Mouse (Mus musculus): ENCODE results near the gene Cd6.
A peak's percentile ranks its signal among the peaks of the same experiment; 100 is the strongest.

Cd6 gene

DNA sequence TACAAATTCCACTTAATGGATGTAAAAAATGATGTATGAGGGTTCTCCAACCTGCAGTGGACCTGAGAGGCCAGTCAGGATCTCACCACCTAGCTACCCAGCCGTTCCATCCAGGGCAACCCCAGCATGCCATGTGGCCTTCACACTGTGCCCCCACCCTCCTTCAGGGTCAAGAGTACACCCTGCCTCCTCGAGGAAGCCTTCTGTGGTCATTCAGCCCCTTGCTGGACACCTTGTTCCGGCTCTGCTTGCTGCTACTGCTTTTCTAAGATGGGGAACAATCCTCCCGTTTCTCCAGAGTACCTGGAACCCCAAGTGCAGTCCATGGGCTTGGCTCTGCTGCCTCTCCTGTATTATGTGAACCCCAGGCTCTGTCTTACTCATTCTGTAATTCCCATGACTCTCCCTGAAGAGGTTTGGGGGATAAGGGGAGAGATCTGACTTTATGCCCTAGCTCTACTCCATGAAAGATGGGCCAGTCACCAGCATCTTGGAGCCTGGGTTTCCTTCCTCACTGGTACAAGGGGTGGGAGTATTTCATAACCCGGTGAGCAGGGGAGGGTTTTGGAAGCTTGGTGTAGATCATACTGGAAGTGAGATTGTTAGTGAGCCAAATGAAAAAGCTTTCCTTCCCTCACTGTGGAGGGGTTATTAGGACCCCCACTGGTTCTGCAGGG is 38.2 kb upstream of the Cd6 start:
- H3K9me3 ChIP-seq (ENCODE audit: low read length) = no peaks in the 10 kb centered on the region
- H3K4me3 ChIP-seq (replicated peaks; ENCODE audit: low read length) = peak overlapping the region; percentile 87
- TF ChIP-seq POU5F1 (IDR thresholded peaks at IDR 0.05; ENCODE audit: borderline replicate concordance, low read length) = no peak
- TF ChIP-seq CTCF (conservative IDR thresholded peaks at IDR 0.05; ENCODE audit: low read length) = no peak
- no peak for TF ChIP-seq NANOG (IDR thresholded peaks at IDR 0.05; ENCODE audit: borderline replicate concordance, low read length)
- peaks cover 34% of the 10 kb centered on the region for H3K27me3 ChIP-seq (ENCODE audit: insufficient read depth, low read length)
- peaks cover 29% of the 10 kb centered on the region for H3K4me1 ChIP-seq (replicated peaks; ENCODE audit: low read depth, low read length)
- H3K36me3 ChIP-seq (ENCODE audit: insufficient read depth, low read length) = peaks cover 55% of the 10 kb centered on the region

DNA sequence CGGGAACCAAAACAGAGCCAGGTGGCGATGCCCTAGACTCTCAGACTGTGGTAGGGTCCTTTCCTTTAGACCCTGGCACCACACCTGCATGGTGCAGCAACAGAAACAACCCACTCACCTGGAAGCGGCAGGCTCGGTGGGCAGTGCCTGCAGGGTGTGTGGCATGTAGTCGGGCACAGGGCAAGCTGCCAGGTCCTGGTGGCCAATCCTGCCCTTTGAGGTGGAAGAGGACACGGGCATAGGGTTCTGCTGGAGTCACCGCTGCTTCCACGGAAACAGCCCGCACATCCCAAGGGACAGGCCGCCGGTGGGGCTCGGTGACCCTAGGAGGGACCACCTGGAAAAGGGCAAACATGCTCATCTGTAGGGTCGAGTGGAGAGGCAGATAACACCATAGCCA is 36.5 kb upstream of the Cd6 start:
- Histone ChIP-seq H3K9me3 (ENCODE audit: low read length) (no peaks in the 10 kb centered on the region), H3K36me3 (ENCODE audit: insufficient read depth, low read length) (peaks cover 51% of the 10 kb centered on the region), H3K4me1 (replicated peaks; ENCODE audit: low read depth, low read length) (peaks cover 27% of the 10 kb centered on the region), H3K27me3 (ENCODE audit: insufficient read depth, low read length) (peaks cover 34% of the 10 kb centered on the region), H3K4me3 (replicated peaks; ENCODE audit: low read length) (no peak overlapping the region)
- TF ChIP-seq NANOG (IDR thresholded peaks at IDR 0.05; ENCODE audit: borderline replicate concordance, low read length) = no peak

- Histone ChIP-seq H3K4me3 (replicated peaks; ENCODE audit: low read length) (peak overlapping the region; percentile 69), H3K9me3 (ENCODE audit: low read length) (no peaks in the 10 kb centered on the region), H3K4me1 (replicated peaks; ENCODE audit: low read depth, low read length) (peaks cover 33% of the 10 kb centered on the region), H3K27me3 (ENCODE audit: insufficient read depth, low read length) (peaks cover 40% of the 10 kb centered on the region), H3K36me3 (ENCODE audit: insufficient read depth, low read length) (peaks cover 42% of the 10 kb centered on the region)
- no peak for TF ChIP-seq NANOG (IDR thresholded peaks at IDR 0.05; ENCODE audit: borderline replicate concordance, low read length)
- peak; percentile 55 for TF ChIP-seq CTCF (conservative IDR thresholded peaks at IDR 0.05; ENCODE audit: low read length)
- TF ChIP-seq POU5F1 (IDR thresholded peaks at IDR 0.05; ENCODE audit: borderline replicate concordance, low read length) = no peak
Observed at GRCm38 (mm10) chr19:10860072-10860497, 30.2 kb upstream of the Cd6 start.

DNA sequence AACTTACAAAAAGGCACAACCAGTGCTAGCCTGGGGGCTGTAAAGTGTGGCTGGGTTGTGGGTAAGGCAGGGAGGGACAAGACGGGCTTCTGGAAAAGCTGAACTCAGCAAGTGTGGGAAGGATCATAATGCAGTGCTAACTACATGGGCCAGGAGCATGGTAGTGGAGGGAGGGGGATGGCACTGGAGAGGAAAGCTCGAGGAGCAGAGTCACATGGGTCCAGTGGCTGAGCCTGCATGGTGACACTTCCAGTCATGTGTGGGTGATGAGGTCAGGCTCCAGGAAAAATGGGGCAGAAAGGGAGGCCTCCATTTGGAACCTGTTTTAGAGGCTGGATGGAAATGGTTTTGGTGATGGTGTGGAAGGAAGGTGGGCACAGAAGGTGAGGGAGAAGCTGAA is 26.7 kb upstream of the Cd6 start:
- H3K4me1 ChIP-seq (replicated peaks; ENCODE audit: low read depth, low read length) = peaks cover 33% of the 10 kb centered on the region
- H3K4me3 ChIP-seq (replicated peaks; ENCODE audit: low read length) = no peak overlapping the region
- H3K9me3 ChIP-seq (ENCODE audit: low read length) = no peaks in the 10 kb centered on the region
- H3K27me3 ChIP-seq (ENCODE audit: insufficient read depth, low read length) = peaks cover 70% of the 10 kb centered on the region
- H3K36me3 ChIP-seq (ENCODE audit: insufficient read depth, low read length) = peaks cover 9% of the 10 kb centered on the region
- TF ChIP-seq POU5F1 (IDR thresholded peaks at IDR 0.05; ENCODE audit: borderline replicate concordance, low read length) (no peak), NANOG (IDR thresholded peaks at IDR 0.05; ENCODE audit: borderline replicate concordance, low read length) (no peak), CTCF (conservative IDR thresholded peaks at IDR 0.05; ENCODE audit: low read length) (no peak)

- Histone ChIP-seq H3K27me3 (ENCODE audit: insufficient read depth, low read length) (peaks cover 76% of the 10 kb centered on the region), H3K4me3 (replicated peaks; ENCODE audit: low read length) (no peak overlapping the region), H3K9me3 (ENCODE audit: low read length) (no peaks in the 10 kb centered on the region), H3K4me1 (replicated peaks; ENCODE audit: low read depth, low read length) (peaks cover 30% of the 10 kb centered on the region), H3K36me3 (ENCODE audit: insufficient read depth, low read length) (peaks cover 3% of the 10 kb centered on the region)
- no peak for TF ChIP-seq NANOG (IDR thresholded peaks at IDR 0.05; ENCODE audit: borderline replicate concordance, low read length)
- TF ChIP-seq POU5F1 (IDR thresholded peaks at IDR 0.05; ENCODE audit: borderline replicate concordance, low read length) = no peak
- TF ChIP-seq CTCF (conservative IDR thresholded peaks at IDR 0.05; ENCODE audit: low read length) = no peak
Observed at GRCm38 (mm10) chr19:10855422-10855821, 25.6 kb upstream of the Cd6 start.

DNA sequence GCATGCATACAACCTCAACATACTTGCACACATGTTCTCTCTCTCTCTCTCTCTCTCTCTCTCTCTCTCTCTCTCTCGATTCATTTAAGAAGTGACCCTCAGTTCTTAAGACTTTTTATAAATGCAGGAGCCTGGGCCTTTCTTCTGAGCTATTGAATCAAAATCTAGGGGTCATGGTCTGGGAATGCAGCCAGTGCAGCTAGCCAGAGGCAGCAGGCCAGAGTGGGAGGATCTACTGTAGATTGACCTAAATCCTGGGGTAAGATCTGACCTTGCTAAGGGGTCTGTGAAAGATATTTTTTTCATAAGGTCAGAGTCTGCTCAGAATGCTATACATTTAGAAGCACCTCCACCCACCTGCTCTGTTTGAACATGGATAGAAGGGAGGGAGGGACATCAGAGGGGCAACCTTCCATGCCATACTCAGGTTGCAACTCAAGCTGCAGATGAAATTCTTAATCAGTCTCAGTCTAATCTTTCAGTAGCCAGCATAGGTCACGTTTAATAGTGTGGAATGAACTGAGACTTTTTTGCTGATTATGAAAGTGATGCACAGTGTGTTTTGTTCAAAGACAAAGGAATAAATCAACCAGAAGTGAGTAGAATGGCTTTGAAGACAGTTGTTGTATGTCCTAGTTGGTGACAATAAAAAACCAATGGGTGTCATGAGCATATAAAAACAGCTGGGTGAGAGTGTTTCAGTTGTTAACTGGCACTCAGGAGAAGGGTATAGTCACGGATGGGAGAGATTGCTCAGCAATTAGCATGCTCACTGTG is 17.6 kb upstream of the Cd6 start:
- H3K9me3 ChIP-seq (ENCODE audit: low read length) = no peaks in the 10 kb centered on the region
- peaks cover 17% of the 10 kb centered on the region for H3K4me1 ChIP-seq (replicated peaks; ENCODE audit: low read depth, low read length)
- peaks cover 39% of the 10 kb centered on the region for H3K27me3 ChIP-seq (ENCODE audit: insufficient read depth, low read length)
- no peak overlapping the region for H3K4me3 ChIP-seq (replicated peaks; ENCODE audit: low read length)
- no peak for TF ChIP-seq NANOG (IDR thresholded peaks at IDR 0.05; ENCODE audit: borderline replicate concordance, low read length)
- TF ChIP-seq POU5F1 (IDR thresholded peaks at IDR 0.05; ENCODE audit: borderline replicate concordance, low read length) = no peak
- TF ChIP-seq CTCF (conservative IDR thresholded peaks at IDR 0.05; ENCODE audit: low read length) = no peak
- H3K36me3 ChIP-seq (ENCODE audit: insufficient read depth, low read length) = no peaks in the 10 kb centered on the region

DNA sequence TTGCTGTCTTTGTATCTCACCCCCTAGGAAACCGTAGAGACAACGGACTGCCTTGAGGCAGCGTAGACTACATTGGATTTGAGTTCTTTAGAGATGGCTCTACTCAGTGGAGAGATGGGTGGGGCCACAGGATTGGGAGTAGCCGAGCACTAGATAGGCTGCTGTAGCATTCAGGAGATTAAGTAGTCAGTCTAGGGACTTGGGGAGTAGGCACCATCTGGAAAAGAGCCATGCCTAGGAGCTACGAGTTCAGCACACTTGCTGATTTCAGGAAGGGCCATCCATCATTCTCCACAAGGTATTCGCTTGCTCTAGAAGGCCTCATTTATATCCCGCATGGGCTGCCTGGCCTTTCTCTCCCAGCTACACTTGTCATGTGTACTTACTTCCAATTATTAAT is 16.3 kb upstream of the Cd6 start:
- no peak overlapping the region for H3K4me3 ChIP-seq (replicated peaks; ENCODE audit: low read length)
- TF ChIP-seq POU5F1 (IDR thresholded peaks at IDR 0.05; ENCODE audit: borderline replicate concordance, low read length) (no peak), CTCF (conservative IDR thresholded peaks at IDR 0.05; ENCODE audit: low read length) (no peak), NANOG (IDR thresholded peaks at IDR 0.05; ENCODE audit: borderline replicate concordance, low read length) (no peak)
- H3K4me1 ChIP-seq (replicated peaks; ENCODE audit: low read depth, low read length) = peaks cover 22% of the 10 kb centered on the region
- H3K27me3 ChIP-seq (ENCODE audit: insufficient read depth, low read length) = peaks cover 40% of the 10 kb centered on the region
- no peaks in the 10 kb centered on the region for H3K9me3 ChIP-seq (ENCODE audit: low read length)
- no peaks in the 10 kb centered on the region for H3K36me3 ChIP-seq (ENCODE audit: insufficient read depth, low read length)

DNA sequence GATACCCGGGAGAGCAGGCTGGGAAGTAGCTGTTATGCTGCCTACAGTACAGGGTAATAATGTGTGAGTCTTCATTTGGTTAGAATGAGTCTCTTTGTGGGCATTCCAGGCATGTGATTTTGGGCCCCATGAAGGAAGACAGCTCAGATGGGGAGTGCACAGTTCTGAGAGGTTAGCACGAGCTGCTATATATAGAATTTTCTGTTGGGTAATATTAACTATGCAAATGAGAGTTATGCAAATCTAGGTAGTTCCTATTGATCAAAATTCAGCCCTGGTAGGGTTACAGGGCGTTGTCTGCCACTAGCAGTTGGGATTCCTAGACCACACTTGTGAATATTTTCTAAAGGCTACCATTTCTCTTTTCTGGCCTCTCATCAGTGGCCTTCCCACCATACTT is 15.6 kb upstream of the Cd6 start:
- no peak for TF ChIP-seq POU5F1 (IDR thresholded peaks at IDR 0.05; ENCODE audit: borderline replicate concordance, low read length)
- no peak for TF ChIP-seq CTCF (conservative IDR thresholded peaks at IDR 0.05; ENCODE audit: low read length)
- no peak for TF ChIP-seq NANOG (IDR thresholded peaks at IDR 0.05; ENCODE audit: borderline replicate concordance, low read length)
- no peaks in the 10 kb centered on the region for H3K36me3 ChIP-seq (ENCODE audit: insufficient read depth, low read length)
- H3K4me1 ChIP-seq (replicated peaks; ENCODE audit: low read depth, low read length) = peaks cover 22% of the 10 kb centered on the region
- H3K9me3 ChIP-seq (ENCODE audit: low read length) = no peaks in the 10 kb centered on the region
- peaks cover 36% of the 10 kb centered on the region for H3K27me3 ChIP-seq (ENCODE audit: insufficient read depth, low read length)
- no peak overlapping the region for H3K4me3 ChIP-seq (replicated peaks; ENCODE audit: low read length)

Data from E14TG2a.4 (cell line).